Mouse (Mus musculus) C2C12 (cell line): ENCODE results near the gene Papss2.

Experiments
- CTCF ChIP-seq: IDR thresholded peaks from one replicate; pipeline ENCODE4 v1.5.1; 2011; ENCODE audit not compliant: control insufficient read depth, insufficient read depth, insufficient read length
- MAX ChIP-seq: IDR thresholded peaks from one replicate; pipeline ENCODE4 v1.6.1; 2011; ENCODE audit warnings: mild to moderate bottlenecking, control low read depth
- MYOG ChIP-seq: IDR thresholded peaks from one replicate; pipeline ENCODE4 v1.6.1; 2011; ENCODE audit not compliant: control insufficient read depth, insufficient read length; ENCODE audit errors: extremely low read depth

- TF ChIP-seq MAX (no peak), CTCF (no peak), MYOG (no peak)
Measured at GRCm38 (mm10) chr19:32551442-32551841, 44.1 kb upstream of the Papss2 start.
